Mouse (Mus musculus) liver, embryonic 12.5 days (tissue): Measurements from ENCODE around the gene Skint5. TPM values are rescaled to one million over a fixed set of nuclear protein-coding genes. Genes with fewer than 3 reads are reported as not detected.
"Not testable (repeated sequence)": the region's sequence is repeated elsewhere in the genome, so short reads cannot be mapped to it uniquely, and the experiment has no call there.

Experiments used
- ATAC-seq: fragments of 200-750 bp; cut with Nextera tagmentation; 2 replicates; pipeline ENCODE4 v1.8.0; 2017; ENCODE audit warnings: moderate number of reproducible peaks, mild to moderate bottlenecking, moderate library complexity
- H3K27ac ChIP-seq: fragments of 300-500 bp; sonication (generic); 2 replicates; pipeline ENCODE4 v1.5.1; 2016; ENCODE audit warnings: mild to moderate bottlenecking
- H3K27me3 ChIP-seq: fragments of 300-500 bp; sonication (generic); replicated peaks from 2 replicates; pipeline ENCODE4 v1.6.1; 2016; ENCODE audit warnings: mild to moderate bottlenecking, moderate library complexity
- H3K36me3 ChIP-seq: fragments of 300-500 bp; sonication (generic); 2 replicates; pipeline ENCODE4 v1.6.1; 2016; ENCODE audit warnings: mild to moderate bottlenecking, moderate library complexity
- H3K4me1 ChIP-seq: fragments of 300-500 bp; sonication (generic); 2 replicates; pipeline ENCODE4 v1.6.1; 2016
- H3K4me2 ChIP-seq: fragments of 300-500 bp; sonication (generic); 2 replicates; pipeline ENCODE4 v1.6.1; 2016; ENCODE audit warnings: mild to moderate bottlenecking, moderate library complexity
- H3K4me3 ChIP-seq: fragments of 300-500 bp; sonication (generic); 2 replicates; pipeline ENCODE4 v1.5.1; 2016; ENCODE audit warnings: mild to moderate bottlenecking, moderate library complexity
- H3K9ac ChIP-seq: fragments of 300-500 bp; sonication (generic); 2 replicates; pipeline ENCODE4 v1.6.1; 2016; ENCODE audit warnings: mild to moderate bottlenecking, moderate library complexity
- H3K9me3 ChIP-seq: fragments of 300-500 bp; sonication (generic); replicated peaks from 2 replicates; pipeline ENCODE4 v1.6.1; 2016; ENCODE audit warnings: mild to moderate bottlenecking, moderate library complexity
- WGBS: fragments of 180-500 bp; shearing (Covaris S2); methylation state at CpG from one replicate; pipeline ENCODE4 v1.1.7; 2016; ENCODE audit not compliant: insufficient replicate concordance; 5-methylcytosine and 5-hydroxymethylcytosine counted together
- polyA plus RNA-seq: library from polyadenylated mRNA; unstranded; fragments of >200 nt; fragmentation: Nextera tagmentation; extraction: Ambion mirVana; gene quantifications from 2 replicates; pipeline ENCODE4 v1.2.1, GENCODE M21; 2016

Skint5 gene
- not detected in 2 replicates for polyA plus RNA-seq

DNA sequence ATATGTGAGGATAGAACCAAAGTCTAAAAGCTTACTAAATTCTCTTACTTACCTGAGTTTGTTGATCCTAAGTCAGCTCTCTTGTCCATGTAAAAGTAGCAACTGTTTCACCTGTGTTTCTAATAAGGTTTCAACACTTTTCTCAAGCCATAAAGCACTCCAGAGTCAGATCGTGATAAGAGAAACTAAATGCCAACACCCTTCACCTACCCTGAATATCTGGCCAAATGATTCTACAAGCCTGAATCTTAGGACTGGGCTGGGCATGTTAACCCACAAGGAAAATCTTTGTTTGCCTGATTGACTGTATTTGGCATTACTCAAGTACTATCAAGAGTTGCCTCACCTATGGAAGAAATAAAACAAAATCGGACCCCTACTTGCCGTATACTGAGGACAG is at the start of gene Skint5:
Gene Skint5, minus strand, starts transcription at position 101 of the 400 bp plus-strand sequence.
- H3K4me1 ChIP-seq: no peaks in the 10 kb centered on the region
- H3K9me3 ChIP-seq: no peaks in the 10 kb centered on the region
- H3K36me3 ChIP-seq: no peaks in the 10 kb centered on the region
- no peak within 1 kb of the TSS for H3K4me3 ChIP-seq
- H3K9ac ChIP-seq: no peak within 1 kb of the TSS
- no peaks in the 10 kb centered on the region for H3K27me3 ChIP-seq
- no peak within 1 kb of the TSS for H3K4me2 ChIP-seq
- WGBS: 74% methylated on average over 3 of the region's 3 CpGs
- no peak within 1 kb of the TSS for H3K27ac ChIP-seq
- no peak for ATAC-seq

DNA sequence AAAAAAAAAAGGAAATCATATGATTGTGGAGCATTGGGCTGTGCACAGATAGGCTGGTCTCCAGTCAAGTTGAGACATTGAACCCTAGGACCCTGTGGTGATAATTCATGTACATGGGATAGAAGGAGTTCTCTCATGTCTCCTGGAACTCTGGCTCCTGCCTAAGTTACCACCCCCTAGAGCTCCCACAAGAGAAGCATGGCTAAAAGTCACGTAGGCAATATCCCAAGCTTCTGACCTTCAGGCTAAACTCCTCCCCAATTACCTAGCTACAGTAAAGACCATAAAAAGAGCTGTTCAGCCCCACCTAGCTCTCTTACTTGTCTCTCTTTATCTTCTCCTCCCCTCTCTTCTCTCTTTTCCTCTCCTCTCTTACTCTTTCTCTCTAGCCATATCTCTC is 42.0 kb downstream of the Skint5 start:
- ATAC-seq: no peak

DNA sequence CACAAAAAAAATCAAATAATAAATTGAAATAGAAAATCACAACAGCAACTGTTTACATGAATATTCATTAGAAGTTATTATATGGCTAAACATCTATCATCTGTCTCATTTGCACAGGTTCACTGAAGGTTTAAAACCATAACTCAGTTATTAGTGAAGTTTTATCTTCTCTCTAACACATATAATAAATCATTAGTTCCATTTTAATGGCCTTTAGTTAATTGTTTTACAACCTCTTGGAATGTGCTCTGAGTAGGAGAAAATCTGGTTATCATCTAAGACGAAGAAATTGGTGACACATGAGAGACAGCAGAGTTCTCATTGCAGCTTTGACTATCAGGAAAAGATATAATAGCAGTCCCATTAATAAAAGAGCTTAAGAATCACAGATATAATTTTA is 235.1 kb downstream of the Skint5 start:
- ATAC-seq: no peak
- H3K9ac ChIP-seq: no peak overlapping the region
- H3K9me3 ChIP-seq: no peaks in the 10 kb centered on the region
- no peak overlapping the region for H3K4me2 ChIP-seq
- H3K27me3 ChIP-seq: no peaks in the 10 kb centered on the region
- WGBS: 39% methylated on average over 1 of the region's 1 CpGs
- no peaks in the 10 kb centered on the region for H3K36me3 ChIP-seq
- no peak overlapping the region for H3K27ac ChIP-seq
- H3K4me1 ChIP-seq: no peaks in the 10 kb centered on the region
- no peak overlapping the region for H3K4me3 ChIP-seq

More for the DNA sequence above, 42.0 kb downstream of the Skint5 start:
- Histone ChIP-seq H3K27me3 (no peaks in the 10 kb centered on the region), H3K27ac (no peak overlapping the region), H3K9ac (no peak overlapping the region), H3K36me3 (no peaks in the 10 kb centered on the region), H3K4me2 (no peak overlapping the region), H3K4me1 (no peaks in the 10 kb centered on the region), H3K9me3 (no peaks in the 10 kb centered on the region), H3K4me3 (no peak overlapping the region)
- 26% methylated on average over 1 of the region's 1 CpGs for WGBS

DNA sequence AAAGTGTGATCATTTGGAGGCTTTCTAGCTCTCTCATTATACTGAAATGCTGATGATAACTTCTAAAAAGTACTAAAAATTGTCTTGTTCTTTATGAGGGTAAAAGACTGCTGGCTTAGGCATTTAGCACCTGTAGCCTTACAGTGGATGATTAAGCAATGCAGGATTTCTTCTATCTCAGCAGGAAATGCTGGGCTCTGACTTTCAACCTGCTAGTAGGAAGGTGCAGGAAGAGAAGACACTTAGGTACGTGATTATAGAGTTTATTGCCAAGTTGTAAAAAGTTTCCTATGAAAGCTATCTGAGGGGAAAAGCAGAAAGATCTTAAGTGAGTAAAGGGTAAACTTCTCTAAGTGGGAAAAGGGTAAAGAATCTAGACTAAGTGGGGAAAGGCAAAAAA is 235.6 kb downstream of the Skint5 start:
- Histone ChIP-seq H3K4me3 (no peak overlapping the region), H3K4me2 (no peak overlapping the region), H3K36me3 (no peaks in the 10 kb centered on the region), H3K27ac (no peak overlapping the region), H3K27me3 (no peaks in the 10 kb centered on the region), H3K9me3 (no peaks in the 10 kb centered on the region), H3K9ac (no peak overlapping the region), H3K4me1 (no peaks in the 10 kb centered on the region)
- ATAC-seq: no peak
- WGBS: 47% methylated on average over 1 of the region's 1 CpGs

DNA sequence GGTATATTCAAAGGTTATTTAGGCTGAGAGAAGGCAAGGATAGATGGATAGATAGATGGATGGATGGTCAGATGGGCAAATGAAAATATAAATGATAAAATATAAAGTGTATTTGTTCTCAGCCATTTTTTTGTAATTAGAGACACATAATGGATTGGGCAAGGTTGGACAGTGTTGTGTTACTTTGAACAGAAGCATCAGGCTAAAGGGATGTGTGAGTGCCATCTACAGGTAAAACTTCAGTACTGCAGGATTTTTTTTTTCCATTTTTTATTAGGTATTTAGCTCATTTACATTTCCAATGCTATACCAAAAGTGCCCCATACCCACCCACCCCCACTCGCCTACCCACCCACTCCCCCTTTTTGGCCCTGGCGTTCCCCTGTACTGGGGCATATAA is 551.1 kb downstream of the Skint5 start:
- H3K27me3 ChIP-seq, H3K27ac ChIP-seq, ATAC-seq, H3K4me3 ChIP-seq, H3K36me3 ChIP-seq, H3K4me2 ChIP-seq, H3K9ac ChIP-seq, H3K9me3 ChIP-seq, H3K4me1 ChIP-seq: not testable (repeated sequence)
- WGBS: 46% methylated on average over 2 of the region's 2 CpGs

Other genes starting within 250 kb of the Skint5 start
- gene Skint11, start 163.9 kb upstream of the Skint5 start, polyA plus RNA-seq: not detected in 2 replicates